Mouse (Mus musculus): ENCODE data around the gene Arl4d.
"Not testable (repeated sequence)": the region's sequence is repeated elsewhere in the genome, so short reads cannot be mapped to it uniquely, and the experiment has no call there.

Gene Arl4d

DNA sequence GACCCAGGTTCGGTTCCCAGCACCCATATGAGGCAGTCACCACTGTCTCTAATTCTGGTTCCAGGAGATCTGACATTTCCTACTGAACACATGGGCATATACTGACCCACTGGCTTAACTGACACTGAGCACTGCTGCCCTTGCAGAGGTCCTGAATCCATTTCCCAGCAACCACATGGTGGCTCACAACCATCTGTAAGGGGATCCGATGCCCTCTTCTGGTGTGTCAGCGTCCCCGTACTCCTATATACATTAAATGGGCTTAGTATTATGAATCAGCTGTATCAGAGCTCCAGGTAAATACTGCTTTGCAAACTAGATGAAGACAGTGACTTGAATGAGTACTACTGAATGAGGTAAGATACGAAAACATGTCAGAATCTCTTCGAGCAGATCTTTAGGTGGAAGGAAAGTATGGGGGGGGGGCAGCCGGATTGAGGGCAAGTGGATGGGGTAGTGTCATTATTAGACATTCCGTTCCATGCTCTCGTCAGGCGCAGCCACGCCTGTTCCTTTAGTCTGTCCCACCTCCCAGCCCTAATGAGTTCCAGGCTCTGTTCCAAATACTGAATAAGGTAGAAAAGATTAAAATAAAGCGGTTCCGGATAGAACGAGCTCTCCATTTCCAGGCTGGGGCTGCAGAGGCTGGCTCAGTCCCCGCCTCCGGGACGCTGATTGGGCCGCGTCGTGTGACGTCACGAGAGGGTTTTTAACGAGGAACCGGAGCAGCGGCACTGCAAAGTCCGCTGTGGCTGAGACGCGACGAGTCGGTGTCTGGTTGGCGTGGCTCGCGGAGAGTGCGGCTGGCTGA lies at the start of gene Arl4d:
TSS of gene Arl4d (plus strand) at position 717 of the 811 bp plus-strand sequence.
- DNase-seq (ENCODE audit: low spot score) = peak; percentile 91

DNA sequence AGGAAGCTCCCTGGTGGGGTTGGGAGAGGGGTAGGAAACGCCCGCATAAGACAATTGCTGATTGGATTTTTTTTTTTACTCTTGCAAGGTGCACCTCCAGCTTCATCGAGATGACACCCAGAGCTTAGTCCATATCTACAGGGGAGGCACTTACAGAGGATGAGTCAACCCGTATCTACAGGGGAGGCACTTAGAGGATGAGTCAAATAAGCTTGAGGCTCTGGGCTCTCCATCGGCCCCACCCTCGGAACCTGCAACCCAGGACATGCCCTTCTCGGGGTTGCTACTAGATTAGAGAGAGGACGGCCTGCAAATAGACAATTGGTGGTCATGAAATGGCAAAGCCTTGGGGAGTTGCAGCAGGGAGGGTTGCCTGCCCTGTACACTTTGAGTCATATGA lies 49.2 kb upstream of the Arl4d start:
- no peak for DNase-seq (ENCODE audit: low spot score)

DNA sequence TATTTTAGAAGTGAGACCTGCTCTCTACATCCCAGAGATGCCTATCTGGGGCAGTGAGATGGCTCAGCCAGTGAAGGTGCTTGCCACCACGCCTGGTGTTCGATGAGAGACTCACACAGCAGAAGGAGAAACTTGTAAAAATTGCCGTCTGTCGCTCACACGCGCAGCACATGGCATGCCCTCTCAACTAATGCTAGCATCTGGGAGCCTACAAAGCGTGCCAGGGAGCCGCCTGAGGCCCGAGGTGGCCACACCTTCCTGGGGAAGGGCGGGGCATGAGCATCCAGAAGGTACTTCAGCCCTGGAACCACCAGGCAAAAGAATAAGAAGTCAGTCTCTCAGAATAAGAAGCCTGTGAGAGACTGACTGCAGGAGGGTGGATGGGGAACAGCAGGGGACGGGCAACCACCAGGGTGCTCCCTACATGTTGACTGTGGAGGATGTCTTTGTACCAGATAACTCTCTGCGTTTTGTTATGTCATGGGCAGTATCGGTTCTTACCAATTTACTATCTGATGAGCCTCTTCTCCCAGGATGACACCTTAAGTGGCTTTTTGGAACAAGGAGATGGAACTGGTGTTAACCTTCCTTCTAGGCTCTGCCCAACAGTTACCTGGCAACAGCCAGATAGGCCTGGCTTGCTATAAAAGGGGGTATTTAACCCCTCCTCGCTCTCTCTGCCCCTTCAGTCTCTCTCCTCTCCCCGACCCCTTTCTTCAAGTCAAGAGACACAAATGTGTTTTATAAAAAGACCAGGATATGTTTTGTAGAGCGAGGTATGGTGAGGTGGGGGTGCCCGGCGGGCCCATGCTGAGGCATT lies 48.2 kb upstream of the Arl4d start:
- DNase-seq (ENCODE audit: low spot score) = no peak

DNA sequence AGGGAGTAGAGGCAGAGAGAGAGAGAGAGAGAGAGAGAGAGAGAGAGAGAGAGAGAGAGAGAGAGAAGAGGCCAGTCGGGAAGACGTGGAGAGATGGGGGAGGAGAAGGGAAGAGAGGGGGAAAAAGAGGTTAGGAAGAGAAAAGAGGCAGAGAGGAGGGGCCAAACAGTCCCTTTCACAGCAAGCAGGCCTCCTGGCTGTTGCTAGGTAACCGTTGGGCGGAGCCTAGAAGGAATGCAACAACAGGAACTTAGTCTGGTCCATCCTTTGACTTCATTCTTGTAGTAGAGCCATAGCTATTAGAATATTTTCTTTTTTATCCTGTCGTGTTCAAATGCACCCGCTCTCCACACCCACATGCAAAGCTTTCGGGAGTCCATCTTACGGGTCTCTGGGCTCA lies 47.5 kb upstream of the Arl4d start:
- peak; percentile 58 for DNase-seq (ENCODE audit: low spot score)

DNA sequence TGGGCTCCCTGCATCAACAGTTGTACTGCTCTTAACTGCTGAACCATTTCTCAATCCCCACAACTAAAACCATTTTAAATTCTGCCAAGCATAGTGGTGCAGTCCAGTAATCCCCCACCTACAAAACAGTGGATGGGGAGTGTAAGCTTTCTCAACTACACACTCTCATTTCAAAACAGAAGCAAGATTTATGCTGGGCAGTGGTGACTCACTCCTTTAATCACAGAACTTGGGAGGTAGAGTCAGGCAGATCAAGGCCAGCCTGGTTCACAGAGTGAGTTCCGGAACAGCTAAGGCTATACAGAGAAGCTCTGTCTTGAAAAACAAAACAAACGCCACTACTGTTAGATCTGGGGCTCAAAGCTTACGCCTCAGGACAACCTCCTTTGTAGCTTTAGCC lies 46.7 kb upstream of the Arl4d start:
- no peak for DNase-seq (ENCODE audit: low spot score)

DNA sequence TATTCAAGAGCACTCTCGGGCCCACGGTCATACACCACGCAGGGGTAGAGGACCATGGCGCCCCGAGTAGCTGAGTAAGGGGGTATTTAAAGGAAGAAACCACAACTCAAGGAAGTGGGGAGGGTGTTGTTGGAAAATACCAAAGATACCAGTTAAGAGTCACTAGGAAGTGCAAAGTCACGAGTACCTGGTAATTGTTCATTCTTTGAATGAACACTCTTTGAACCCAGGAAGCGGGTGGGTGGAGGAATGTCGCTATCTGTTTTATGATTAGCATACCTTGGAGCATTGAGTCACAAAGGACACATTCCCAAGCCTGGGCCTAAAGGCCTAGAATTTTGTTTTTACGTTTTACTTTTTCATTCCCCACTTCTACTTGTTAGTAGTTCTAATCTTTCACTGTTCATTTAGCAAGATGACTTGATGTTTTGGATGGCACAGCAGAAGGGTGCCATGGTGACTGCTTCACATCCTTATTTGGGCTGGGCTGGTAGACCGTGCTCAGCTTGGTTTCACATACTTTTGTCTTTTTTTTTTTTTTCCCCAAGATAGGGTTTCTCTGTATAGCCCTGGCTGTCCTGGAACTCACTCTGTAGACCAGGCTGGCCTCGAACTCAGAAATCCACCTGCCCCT lies 45.2 kb upstream of the Arl4d start:
- DNase-seq (ENCODE audit: low spot score) = not testable (repeated sequence)

DNA sequence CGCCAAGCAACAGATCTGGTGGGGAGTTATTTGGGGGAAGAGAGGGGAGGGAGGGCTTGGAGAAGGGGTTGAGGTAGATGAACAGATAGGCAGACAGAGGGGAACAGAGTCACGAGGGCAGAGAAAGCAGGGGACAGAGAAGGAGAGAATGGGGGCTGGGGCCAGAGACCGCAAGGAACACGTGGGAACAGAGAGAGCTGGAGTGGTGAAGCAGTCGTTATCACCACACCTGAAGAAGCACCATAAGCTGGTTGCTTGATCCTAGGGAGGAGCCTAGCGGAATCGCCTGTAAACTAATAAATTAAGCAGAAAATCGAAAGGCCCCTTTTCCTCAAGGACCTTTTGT lies 38.7 kb upstream of the Arl4d start:
- no peak for DNase-seq (ENCODE audit: low spot score)

DNA sequence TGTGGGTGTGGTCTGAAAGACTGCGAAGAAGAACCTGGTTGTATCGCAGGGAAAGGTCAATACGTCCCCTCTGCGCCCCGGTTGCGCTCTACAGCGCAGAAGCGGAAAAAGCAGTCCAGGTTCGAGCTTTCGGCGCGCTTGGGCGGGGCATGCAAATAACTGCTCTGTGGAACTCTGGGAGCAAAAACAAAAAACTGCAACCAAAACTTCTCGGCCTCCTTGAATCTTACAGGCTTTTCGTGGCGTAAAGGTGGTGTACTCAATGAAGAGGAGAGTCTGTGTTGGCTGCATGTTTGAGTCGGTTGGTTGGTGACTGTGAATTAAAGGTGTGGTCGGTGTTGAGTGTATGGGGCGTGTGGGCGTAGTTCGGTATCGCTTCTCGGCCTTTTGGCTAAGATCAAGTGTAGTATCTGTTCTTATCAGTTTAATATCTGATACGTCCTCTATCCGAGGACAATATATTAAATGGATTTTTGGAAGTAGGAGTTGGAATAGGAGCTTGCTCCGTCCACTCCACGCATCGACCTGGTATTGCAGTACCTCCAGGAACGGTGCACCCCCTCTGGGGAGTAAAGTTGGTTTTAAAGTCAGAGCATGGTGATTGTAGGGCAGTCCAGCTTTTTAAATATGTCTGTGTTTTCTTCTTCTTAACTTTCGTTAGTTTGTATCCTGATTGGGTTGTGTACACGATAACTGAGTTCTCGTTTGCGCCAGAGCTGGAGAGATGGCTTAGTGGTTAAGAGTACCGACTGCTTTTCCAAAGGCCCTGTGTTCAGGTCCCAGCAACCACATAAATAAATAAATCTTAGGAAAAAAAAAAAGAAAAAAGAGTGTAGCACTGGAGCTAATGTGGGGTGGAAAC lies 38.1 kb upstream of the Arl4d start, which contains the start of gene Rdm1:
TSS of gene Rdm1 (plus strand) at position 201 of the 862 bp plus-strand sequence.
- peak; percentile 88 for DNase-seq (ENCODE audit: low spot score)

DNA sequence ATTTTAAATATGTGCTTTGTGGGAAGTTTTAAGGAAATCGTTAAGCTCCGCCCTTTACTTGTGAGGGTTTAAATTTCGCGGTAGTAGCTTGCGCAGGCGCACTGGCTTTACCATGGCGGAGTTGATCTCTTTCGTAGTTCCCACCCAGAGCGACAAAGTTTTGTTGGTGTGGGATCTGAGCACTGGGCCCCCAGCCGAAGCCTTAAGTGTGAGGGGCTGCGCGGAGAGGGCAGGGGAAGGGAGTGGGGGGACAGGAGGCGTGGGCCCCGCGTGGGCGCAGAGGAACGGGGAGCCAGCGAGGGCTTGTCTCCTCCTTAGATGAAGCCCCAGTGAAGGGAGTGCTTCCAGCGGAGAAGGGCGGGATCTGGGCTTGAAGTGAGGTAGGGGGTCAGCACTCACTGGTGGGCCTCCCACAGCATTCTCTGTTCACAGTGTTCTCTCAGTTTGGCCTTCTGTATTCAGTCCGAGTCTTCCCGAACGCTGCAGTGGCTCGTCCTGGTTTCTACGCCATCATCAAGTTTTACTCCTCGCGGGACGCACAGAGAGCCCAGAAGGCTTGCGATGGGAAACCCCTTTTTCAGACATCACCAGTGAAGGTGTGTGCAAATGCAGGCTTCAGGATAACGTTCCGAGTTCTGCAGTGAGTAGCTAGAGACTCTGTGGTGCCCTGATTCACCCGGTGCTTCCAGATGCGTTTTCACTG lies 37.3 kb upstream of the Arl4d start:
- peak; percentile 87 for DNase-seq (ENCODE audit: low spot score)

DNA sequence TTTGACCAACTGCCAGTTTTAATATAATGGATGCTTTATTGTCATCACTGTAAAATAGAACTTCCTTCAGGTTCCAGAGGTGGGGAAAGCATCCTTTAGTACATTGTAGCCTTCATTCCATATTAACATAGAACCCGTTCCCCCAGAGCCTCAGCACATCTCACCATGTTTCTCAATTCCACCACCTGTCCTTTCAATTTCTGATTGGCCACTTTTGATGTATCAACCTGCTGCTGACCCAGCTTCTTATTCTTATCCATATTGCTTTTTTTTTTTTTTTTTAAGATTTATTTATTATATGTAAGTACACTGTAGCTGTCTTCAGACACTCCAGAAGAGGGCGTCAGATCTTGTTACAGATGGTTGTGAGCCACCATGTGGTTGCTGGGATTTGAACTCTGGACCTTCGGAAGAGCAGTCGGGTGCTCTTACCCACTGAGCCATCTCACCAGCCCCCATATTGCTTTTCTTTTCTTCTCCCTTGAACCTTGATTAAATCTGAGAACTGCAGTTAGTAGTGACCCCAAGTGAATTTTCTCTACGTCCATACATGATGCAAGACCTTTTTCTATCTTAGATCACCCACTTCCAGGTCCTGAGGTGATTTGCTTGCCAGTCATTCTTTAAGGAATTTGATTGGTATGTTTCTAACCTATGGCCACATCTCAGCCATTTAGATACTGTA lies 36.5 kb upstream of the Arl4d start:
- not testable (repeated sequence) for DNase-seq (ENCODE audit: low spot score)

DNA sequence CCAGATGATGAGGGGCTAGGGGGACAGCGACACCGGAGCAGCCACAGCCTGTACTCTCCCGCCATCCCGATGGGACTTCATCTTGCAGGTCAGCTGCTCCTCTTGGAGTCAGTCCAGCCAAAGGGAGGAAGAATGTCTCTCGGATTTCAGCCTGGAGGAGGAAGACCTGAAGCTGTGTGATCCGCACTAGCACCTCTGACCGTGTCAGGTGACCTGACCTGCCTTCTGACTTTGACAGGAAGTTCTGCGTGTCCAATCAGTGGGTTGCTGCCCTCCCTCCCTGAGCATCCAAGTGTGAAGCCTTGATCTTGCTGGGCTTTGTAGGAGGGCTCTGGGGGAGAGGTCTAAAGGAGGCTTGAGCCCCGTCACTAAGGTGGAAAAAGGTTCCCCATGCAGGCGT lies 29.7 kb upstream of the Arl4d start:
- DNase-seq (ENCODE audit: low spot score) = no peak

DNA sequence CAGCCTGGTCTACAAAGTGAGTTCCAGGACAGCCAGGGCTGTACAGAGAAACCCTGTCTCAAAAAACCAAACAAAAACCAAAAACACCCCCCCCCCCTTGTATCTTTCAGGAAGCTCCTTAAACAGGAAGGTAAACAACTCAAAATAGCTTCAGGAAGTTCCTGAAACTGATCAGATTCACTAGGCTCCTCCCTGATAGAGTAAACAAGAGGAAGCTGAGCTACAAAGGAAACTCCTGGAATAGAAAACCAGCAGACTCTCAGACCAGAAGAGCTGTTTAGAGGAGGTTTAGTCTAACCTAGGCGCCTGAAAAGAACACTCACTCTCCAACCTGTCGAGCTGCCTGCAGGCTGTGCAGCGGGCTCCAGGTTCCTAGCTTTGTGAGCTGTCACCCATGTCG lies 25.6 kb upstream of the Arl4d start:
- DNase-seq (ENCODE audit: low spot score) = no peak

DNA sequence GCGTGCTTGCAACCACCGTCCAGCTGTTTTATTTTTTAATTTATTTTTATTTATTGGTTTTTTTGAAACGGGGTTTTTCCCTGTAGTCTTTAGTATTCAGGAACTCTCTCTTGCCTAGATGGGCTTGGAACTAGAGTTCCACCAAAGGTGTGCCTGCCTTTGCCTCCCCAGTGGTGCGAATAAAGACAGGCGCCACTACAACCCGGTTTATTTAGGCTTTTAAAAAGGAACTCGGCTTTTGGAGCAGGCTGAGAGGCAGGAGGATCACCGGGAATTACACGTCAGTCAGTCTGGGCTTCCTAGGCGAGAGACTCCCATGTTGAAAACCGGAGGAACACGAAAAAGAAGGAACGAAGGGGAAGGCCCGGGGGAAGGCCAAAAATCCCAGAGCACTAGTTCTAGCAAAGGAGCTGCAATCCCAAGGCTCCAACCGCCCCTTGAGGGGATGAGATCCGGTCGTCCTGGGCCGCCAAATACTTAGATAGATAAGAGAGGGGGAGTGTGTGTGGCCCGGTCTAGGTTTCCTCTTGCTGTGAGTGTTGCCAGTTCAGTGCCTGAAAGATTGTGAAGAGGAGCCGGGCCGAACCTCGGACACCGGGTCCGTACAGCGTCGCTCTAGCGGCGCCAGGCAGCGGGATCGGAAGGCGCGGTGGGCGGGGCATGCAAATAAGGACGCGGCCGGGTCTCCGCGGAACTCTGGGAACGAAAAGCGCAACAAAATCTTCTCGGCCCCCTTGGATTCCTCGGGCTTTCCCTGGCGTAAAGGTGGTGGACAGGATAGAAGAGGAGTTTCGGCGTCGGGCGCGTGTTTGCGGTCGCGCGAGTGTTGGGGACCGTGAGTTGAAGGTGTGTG lies 24.3 kb upstream of the Arl4d start:
- peak; percentile 86 for DNase-seq (ENCODE audit: low spot score)

DNA sequence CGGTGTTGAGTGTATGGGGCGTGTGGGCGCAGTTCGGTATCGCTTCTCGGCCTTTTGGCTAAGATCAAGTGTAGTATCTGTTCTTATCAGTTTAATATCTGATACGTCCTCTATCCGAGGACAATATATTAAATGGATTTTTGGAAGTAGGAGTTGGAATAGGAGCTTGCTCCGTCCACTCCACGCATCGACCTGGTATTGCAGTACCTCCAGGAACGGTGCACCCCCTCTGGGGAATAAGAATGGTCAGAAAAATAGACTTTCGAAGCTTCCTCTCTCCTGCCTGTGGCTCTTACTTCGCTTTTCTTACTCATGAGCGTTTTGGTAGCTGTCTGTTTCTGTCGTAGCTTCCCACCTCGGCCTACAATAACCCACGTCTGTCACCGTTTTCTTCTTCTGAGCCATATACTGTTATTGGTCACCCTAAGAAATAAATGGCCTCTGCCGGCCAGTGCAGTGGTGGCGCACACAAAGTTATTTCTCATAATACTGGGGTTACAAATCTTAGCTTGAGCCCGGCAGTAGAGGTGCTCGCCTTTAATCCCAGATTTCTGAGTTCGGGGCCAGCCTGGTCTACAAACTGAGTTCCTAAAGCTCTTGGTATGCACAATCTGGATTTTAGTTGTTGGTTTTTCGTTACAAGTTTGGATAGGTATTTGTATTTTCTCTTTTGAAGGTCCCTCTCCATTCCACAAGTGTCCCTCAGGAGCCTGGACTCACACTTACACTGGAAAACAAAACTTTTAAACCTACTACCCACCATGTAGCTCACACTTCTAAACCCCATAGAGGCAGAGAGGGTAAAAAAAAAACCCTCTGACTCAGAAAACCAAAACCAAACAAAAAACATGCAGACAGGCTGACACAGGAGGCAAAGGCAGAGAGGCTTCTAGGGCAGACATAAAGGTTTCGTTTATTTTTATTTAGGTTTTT lies 23.4 kb upstream of the Arl4d start:
- not testable (repeated sequence) for DNase-seq (ENCODE audit: low spot score)

DNA sequence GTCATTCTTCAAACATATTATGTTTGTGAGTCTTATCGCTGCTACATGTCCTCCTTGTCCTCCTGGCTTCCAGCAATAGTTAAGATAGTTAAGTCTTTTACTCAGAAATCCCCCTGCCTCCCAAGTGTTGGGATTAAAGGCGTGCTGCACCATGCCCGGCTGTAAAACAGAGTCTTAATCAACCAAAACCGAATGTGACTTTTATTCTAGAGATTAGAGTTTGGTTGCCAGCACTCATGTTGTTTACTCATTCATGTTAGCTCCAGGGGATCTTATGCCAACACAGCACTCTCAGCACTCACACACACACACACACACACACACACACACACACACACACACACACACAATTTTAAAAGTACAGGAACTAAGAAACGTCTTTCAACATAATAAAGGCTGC lies 22.4 kb upstream of the Arl4d start:
- DNase-seq (ENCODE audit: low spot score) = no peak

DNA sequence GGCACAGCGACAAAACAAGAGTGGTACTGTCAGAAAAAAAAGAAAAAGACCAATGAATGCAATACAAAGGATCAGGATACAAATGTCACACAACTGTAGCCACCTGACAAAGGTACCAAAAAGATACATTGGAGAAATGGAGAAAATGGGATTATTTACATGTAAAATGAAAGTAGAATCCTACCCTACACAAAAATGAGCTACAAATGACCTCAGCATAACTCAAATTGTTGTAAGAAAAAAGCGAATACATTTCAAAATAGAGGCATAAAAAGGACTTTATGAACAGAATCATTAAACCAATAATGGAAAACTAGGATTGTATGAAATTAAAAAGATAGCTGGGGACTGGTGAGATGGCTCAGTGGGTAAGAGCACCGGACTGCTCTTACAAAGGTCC lies 20.8 kb upstream of the Arl4d start:
- DNase-seq (ENCODE audit: low spot score) = no peak

DNA sequence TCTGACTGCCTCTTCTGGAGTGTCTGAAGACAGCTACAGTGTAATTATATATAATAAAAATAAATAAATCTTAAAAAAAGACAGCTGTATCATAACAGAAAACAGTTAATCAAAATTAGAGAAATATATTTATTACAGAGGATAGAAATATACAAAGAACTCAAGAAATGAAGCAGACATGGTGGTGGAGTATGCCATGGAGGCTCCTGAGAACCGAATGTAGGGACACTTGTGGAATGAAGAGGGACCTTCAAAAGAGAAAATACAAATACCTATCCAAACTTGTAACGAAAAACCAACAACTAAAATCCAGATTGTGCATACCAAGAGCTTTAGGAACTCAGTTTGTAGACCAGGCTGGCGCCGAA lies 20.3 kb upstream of the Arl4d start:
- not testable (repeated sequence) for DNase-seq (ENCODE audit: low spot score)

DNA sequence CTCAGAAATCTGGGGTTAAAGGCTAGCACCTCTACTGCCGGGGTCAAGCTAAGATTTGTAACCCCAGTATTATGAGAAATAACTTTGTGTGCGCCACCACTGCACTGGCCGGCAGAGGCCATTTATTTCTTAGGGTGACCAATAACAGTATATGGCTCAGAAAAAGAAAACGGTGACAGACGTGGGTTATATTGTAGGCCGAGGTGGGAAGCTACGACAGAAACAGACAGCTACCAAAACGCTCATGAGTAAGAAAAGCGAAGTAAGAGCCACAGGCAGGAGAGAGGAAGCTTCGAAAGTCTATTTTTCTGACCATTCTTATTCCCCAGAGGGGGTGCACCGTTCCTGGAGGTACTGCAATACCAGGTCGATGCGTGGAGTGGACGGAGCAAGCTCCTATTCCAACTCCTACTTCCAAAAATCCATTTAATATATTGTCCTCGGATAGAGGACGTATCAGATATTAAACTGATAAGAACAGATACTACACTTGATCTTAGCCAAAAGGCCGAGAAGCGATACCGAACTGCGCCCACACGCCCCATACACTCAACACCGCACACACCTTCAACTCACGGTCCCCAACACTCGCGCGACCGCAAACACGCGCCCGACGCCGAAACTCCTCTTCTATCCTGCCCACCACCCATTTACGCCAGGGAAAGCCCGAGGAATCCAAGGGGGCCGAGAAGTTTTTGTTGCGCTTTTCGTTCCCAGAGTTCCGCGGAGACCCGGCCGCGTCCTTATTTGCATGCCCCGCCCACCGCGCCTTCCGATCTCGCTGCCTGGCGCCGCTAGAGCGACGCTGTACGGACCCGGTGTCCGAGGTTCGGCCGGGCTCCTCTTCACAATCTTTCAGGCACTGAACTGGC lies 19.7 kb upstream of the Arl4d start:
- peak; percentile 74 for DNase-seq (ENCODE audit: low spot score)
